Mouse (Mus musculus): Measurements from ENCODE around the gene Kcnip4.

The Kcnip4 gene

GRCm38 (mm10) chr5:48544784-48545734 is 979.6 kb downstream of the Kcnip4 start:
- DNase-seq, result no peak

DNA sequence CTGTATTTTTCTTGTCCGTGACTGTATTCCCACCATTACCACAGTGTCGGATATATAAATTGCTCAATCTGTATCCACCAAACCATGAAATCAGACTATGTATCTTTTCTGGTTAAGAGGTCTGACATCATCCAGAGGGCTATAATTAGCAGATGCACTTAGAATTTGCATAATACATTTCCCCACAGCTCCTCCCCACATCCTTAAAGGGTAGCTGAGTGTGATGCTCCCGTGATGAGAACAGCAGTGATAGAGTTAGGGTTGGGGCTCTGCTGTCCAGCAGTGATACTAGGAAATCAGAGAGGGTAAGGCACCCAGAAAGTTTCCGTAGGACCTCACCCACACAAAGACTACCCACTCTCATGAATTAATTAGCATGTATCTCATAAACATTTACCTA is 1006.7 kb downstream of the Kcnip4 start:
- DNase-seq, result no peak

DNA sequence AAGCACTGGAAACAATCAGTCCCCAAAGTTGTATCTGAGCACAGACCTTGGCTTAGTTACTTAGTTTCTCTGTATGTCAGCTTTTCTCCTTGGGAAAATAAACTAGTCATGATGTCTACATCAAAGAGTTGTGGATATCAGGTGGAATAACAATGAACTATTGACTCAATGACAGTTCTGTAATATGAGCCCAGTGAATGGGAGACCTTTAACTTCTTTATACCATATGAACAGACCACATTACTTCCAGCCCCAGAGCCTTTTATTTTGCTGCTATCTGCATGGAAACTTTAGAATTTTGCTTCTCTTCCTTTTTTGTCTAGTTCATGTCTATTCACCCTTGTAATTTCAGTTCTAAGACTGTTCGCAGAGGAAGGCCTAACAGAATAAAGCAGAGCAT is 1011.4 kb downstream of the Kcnip4 start:
- DNase-seq, result no peak

- no peak for DNase-seq
Measured at GRCm38 (mm10) chr5:48511357-48511756, 1013.4 kb downstream of the Kcnip4 start.

- no peak for DNase-seq
Measured at GRCm38 (mm10) chr5:48510241-48510640, 1014.5 kb downstream of the Kcnip4 start.

DNA sequence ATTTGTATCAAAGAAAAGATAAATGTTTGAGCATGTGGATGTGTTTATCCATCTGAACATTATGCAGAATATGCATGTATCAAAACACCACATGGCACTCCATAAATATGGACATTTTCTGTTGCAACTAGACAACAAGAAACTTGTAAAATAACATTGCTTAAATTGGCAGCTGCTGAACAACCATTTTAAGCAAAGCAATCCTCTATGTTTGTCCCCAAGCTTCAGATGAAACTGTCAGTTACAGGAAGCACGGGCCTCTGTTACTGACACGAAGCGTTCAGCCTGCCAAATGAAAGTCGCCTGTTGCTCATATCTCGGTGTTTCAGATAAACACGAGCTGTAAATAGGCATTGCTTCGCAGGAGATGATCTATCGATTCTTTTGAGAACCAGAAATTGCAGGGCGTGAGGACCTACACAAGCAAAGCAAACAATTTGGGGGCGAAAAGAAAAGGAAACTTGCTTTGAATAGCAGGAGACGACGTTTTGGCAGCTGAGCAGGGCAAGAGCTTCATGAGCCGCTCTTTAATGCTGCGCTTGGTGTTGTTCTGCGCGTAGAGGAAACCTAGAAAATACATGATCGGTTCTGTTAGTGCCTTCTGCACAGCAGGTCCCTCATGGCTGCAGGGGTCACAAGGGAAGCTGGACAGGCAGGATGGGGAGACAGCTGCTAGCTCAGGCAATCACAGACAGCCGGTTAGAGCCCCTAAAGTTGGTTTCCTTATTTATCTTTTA is 1015.3 kb downstream of the Kcnip4 start:
- no peak for DNase-seq

GRCm38 (mm10) chr5:48503094-48503493 is 1021.6 kb downstream of the Kcnip4 start:
- DNase-seq, result no peak

DNA sequence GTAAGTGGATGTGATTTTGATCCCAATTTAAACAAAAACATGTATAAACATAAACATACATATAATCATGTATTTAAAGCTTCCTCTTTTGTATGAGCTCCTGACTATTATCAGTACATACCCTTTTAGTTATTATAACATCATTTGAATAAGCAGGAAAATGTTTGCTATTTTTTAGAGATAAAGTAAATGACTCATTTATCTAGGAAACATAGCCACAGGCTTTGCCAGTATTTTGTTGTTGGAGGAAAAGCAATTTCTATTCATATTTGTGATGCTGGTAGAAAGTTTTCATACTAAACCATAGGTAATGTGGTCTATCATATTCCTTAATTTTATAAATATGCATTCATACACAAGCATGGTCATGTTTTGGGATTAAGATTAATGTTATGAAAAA is 1022.3 kb downstream of the Kcnip4 start:
- DNase-seq, result no peak

- peak in 1 of 2 experiments; percentile 2 for DNase-seq
Measured at GRCm38 (mm10) chr5:48500204-48500603, 1024.5 kb downstream of the Kcnip4 start.

DNA sequence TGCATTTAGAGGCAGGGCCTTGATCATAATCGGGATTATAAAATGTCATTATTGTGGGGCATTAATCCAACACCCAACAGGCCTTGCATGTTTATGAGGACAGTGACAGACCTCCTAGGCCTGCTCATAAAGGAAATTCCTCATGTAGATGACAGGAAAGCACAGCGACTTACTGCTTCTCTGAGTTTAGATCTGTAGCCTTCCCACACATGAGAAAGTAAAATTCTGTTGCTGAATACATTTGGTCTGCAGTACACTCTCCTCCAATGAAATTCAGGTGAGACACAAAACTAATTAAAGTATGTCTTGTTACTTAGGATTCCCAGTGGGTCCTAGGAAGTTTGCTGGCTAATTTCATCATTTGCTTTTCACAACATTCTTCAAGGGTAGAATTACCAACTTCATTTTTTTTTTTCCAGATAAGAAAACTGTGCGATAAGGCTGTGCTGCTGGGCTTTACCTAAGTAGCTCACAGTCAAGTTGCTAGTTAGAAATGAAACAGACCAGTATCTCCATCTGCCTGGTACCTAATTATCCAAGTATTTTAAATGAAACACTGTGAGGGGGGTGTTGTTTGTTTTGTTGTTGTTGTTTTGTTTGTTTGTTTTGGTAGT is 1033.7 kb downstream of the Kcnip4 start:
- DNase-seq, result no peak

DNA sequence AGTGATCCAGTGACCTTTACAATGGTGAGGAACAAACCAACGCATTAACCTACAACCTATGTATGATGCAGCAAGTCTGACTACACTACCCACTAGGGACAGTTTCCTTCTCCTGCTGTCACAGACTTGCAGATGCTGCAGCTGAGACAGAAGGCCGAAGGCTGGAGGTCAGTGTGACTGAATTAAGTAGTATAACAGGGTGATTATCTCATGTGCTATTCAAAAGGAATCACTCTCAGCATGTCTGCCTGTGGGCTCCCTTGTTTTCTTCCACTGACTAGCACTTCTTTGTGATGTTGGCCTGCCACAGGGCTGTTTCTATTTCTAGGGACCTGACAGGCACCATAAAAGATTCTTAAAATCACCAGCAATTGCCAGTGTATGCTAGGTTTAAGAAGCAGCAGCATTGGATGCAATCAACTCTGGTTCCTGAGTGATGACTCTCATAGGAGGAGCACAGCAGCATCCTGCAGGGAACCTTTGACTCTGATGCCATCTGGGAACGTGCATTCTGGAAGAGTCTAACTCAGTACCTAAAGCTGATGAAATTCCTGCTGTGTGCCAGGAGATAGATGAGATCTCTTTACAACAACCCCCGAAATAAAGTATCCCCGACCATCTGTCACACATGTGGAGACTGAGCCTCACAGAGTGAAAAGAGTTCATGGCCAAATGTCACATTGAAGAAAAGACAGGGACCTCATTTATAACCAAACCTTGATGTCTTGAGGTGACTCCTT is 1035.0 kb downstream of the Kcnip4 start:
- DNase-seq, result no peak

DNA sequence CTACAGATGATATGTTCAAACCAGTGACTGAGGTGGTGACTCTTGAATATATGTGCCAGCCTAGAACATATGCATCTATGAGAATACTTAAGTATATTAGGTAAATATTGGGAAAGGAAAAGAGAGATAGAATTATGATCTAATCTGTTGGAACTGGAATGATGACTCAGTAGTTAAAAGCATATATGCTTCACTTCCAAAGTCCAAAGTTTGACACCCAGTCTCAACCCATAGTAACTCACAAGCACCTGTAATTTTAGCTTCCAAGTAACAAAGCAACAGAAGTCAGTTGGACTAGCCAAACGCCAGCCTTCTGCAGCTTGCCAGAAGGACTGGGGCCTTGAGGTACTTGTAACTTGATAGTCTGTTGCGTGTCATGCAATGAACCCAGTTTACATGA is 1041.6 kb downstream of the Kcnip4 start:
- DNase-seq, result no peak

- DNase-seq, result no peak
Measured at GRCm38 (mm10) chr5:48460221-48460620, 1064.5 kb downstream of the Kcnip4 start.

DNA sequence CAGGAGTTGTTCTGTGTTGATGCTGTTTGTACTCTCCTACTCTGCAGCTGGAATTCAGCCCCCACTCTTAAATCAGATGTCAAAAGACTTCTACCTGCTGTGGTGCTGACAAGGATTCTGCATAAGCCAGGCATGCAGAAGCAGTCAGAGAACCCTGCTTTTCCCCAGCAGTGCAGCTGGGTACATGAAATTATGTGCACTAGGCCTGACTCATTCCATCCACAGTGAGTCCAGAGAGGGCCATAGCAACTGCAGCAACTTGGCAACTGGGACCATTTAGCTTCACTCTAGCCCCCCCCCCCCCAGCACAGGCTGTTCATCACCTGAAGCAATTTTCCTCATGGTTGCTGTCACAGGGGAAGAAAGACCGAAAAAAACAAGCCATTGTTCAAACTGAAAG is 1075.8 kb downstream of the Kcnip4 start:
- DNase-seq, result no peak

- DNase-seq, result peak; percentile 9 to 55
Measured at GRCm38 (mm10) chr5:48430459-48430858, 1094.2 kb downstream of the Kcnip4 start.

DNA sequence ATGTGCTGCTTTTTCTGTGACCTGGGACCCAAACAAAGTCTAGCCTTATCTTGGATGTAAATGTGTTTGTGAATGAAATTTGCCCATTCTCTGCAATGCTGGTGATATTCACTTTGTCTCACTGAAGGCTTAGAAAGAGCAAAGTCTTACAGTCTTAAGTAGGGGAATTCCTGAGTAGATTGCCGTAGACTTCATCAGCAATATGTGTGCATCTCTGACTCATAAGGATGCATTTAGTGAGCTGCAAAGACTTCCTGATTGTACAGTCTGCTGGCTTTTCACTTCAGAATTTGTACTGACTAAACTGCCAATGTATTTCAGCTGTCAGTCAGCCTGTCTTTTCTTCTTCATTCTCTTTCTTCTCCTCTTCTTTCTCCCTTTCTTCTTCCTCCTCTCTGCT is 1102.8 kb downstream of the Kcnip4 start:
- no peak for DNase-seq

DNA sequence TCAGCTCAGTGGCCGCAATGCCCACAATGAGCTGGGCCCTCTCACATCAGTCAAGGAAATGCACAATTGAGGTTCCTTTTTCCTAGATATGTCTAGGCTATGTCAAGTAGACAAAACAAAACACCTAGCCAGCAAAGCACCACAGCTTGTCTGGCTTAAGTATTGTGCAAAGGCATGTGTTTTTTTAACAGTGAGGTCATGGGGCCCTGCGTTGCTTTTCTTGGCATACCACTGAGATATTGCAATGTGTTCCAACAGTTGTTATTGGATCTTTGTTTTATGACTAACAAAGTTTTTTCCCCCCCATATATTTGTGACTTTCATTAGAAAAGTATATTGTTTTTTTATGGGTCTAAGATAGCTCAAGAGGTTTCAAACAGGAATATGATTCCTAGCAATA is 1105.0 kb downstream of the Kcnip4 start:
- DNase-seq, result peak in 1 of 2 experiments; percentile 3

DNA sequence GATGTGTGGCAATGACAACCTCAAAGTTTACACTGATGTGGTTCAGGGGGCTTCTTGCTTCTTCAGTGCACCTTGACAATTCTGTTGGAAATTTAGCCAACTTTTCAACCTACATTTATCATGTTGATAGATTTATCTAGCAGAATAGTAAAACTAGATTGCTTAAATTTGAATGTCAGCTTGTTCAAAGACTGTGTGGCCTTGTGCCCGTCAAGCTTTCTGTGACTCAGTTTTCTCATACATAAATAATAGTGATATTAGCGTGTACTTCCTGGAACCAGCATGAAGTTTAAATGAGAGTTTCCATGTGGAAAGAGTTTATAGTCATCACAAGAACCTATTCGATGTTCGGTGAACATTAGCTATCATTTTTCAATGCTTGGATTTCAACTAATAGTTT is 1112.4 kb downstream of the Kcnip4 start:
- no peak for DNase-seq

DNA sequence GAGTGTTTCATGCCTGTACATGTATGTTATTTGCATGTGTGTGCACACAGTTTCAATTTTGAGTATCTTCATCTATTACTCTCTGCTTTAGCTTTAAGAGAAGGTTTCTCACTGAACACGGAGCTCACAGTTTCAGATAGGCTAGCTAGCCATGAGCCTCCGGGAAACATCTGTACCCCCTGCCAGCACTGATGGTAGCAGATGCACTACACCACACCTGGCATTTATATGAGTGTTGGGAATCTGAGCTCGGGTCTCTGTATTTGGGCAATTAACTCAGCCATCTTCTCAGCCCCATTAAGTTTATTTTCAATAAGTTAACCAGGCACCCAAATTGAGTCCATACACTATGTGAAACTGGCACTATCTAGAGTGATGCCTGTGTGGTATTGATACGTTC is 1113.2 kb downstream of the Kcnip4 start:
- no peak for DNase-seq

DNA sequence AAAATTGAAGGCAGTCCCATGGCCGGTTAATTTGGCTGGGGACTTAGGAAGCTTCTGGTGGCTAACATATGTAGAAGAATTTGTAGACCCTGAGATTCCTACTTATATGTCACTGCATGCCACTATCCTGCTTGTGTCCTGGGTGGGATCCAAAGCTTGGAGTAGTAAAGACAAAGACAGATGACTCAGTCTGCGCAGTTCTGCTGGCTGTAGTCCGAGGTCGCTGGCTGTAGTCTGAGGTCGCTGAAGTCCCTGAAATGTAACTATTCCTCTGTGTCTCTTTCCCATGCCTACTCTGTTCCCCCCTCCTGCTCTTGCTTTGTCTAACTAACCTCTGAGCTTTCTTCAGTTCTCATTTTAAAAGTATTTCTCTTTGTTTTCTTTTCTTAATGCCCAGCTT is 1114.4 kb downstream of the Kcnip4 start:
- DNase-seq, result peak in 1 of 2 experiments; percentile 4

DNA sequence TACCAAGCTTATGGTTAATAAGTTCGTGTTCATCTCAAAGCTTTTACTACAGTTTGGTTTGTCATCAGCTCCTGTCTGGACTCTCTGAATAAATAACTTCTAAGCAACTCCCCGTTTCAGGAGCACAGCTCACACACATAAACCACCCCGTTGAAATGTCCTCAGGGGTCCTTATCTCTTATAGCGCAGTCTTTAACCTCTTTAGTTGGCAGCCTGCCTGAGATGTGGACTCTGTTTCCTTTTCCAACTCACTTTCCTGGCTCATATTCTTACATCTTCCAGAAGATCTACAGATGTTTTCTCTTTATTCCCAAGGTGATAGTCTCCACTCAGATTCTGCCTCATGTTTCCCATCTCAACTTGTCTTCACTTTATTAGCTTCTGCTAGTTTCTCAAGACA is 1116.4 kb downstream of the Kcnip4 start:
- DNase-seq, result no peak

GRCm38 (mm10) chr5:48402497-48402896 is 1122.2 kb downstream of the Kcnip4 start:
- peak; percentile 7 to 27 for DNase-seq

Data from kidney, postnatal 36 days (tissue).